Mouse (Mus musculus) ES-E14 (cell line): ENCODE data around the gene F5. TPM values are rescaled to one million over a fixed set of nuclear protein-coding genes. Genes with fewer than 3 reads are reported as not detected.

Experiments used
- DNase-seq: peaks from one replicate; pipeline ENCODE4 v3.0.0-alpha.2; 2013; ENCODE audit warnings: low read depth, low spot score
- H3K27ac ChIP-seq: 2 replicates; pipeline ENCODE4 v1.5.1; 2012; ENCODE audit warnings: low read depth, mild to moderate bottlenecking, low read length, moderate library complexity, mixed read lengths; ENCODE audit not compliant: poor library complexity, insufficient read depth, severe bottlenecking
- H3K36me3 ChIP-seq: 2 replicates; pipeline ENCODE4 v1.6.1; 2012; ENCODE audit warnings: mild to moderate bottlenecking, low read length, moderate library complexity, mixed read lengths; ENCODE audit not compliant: control insufficient read depth, poor library complexity, insufficient read depth, severe bottlenecking
- H3K4me1 ChIP-seq, 2 experiments: fragments of 150-350 bp in 1 of 2; sonication (generic) in 1 of 2; 2 replicates each; pipeline ENCODE4 v1.6.1; 2012; ENCODE audit warnings: low read length in 2 of 2, mild to moderate bottlenecking in 1 of 2, mixed read lengths in 1 of 2; ENCODE audit not compliant: control insufficient read depth in 2 of 2, insufficient read depth in 2 of 2, poor library complexity in 1 of 2
- H3K4me3 ChIP-seq, 2 experiments: fragments of 150-350 bp in 1 of 2; sonication (generic) in 1 of 2; 2 replicates each; pipeline ENCODE4 v1.5.1; 2012; ENCODE audit warnings: low read length in 2 of 2, low read depth in 1 of 2, mild to moderate bottlenecking in 1 of 2, mixed read lengths in 1 of 2; ENCODE audit not compliant: insufficient read depth in 1 of 2, poor library complexity in 1 of 2, severe bottlenecking in 1 of 2
- H3K9ac ChIP-seq: 2 replicates; pipeline ENCODE4 v1.6.1; 2012; ENCODE audit warnings: low read depth, mild to moderate bottlenecking, low read length, mixed read lengths; ENCODE audit not compliant: poor library complexity, insufficient read depth, severe bottlenecking
- H3K9me3 ChIP-seq: fragments of 150-350 bp; sonication (generic); 2 replicates; pipeline ENCODE4 v1.6.1; 2012; ENCODE audit warnings: low read depth, mild to moderate bottlenecking, low read length; ENCODE audit not compliant: control insufficient read depth, insufficient read depth
- CHD2 ChIP-seq: IDR thresholded peaks from 2 replicates; pipeline ENCODE4 v1.6.1; 2014; ENCODE audit warnings: mild to moderate bottlenecking, low read depth, low read length, inconsistent platforms
- HCFC1 ChIP-seq: IDR thresholded peaks from 2 replicates; pipeline ENCODE4 v1.6.1; 2012; ENCODE audit warnings: low read length, inconsistent platforms, borderline replicate concordance; ENCODE audit not compliant: insufficient read depth
- MAFK ChIP-seq: IDR thresholded peaks from 2 replicates; pipeline ENCODE4 v1.6.1; 2014; ENCODE audit warnings: mild to moderate bottlenecking, low read depth, low read length, inconsistent platforms; ENCODE audit not compliant: insufficient read depth
- ZC3H11A ChIP-seq: IDR thresholded peaks from 2 replicates; pipeline ENCODE4 v1.6.1; 2012; ENCODE audit warnings: low read depth, mild to moderate bottlenecking, inconsistent platforms, low read length, borderline replicate concordance
- ZNF384 ChIP-seq: IDR thresholded peaks from 2 replicates; pipeline ENCODE4 v1.6.1; 2012; ENCODE audit warnings: low read depth, low read length, inconsistent platforms
- in situ Hi-C, 2 experiments: fragments of 600-800 bp; cut with MboI; formaldehyde crosslinking; loops; one replicate each; pipeline ENCODE4 v1.15.1; 2025; ENCODE audit warnings: low sequenced_read_pairs in 2 of 2, inconsistent platforms in 1 of 2; ENCODE audit not compliant: unreplicated experiment in 2 of 2
- total RNA-seq: library from RNA; depleted of rRNA; stranded (reverse); fragments of 300-350 nt; gene quantifications from 2 replicates; pipeline ENCODE4 v1.2.3, GENCODE M21; 2012

The F5 gene
- total RNA-seq, 1 experiment, result 0.76 TPM

DNA sequence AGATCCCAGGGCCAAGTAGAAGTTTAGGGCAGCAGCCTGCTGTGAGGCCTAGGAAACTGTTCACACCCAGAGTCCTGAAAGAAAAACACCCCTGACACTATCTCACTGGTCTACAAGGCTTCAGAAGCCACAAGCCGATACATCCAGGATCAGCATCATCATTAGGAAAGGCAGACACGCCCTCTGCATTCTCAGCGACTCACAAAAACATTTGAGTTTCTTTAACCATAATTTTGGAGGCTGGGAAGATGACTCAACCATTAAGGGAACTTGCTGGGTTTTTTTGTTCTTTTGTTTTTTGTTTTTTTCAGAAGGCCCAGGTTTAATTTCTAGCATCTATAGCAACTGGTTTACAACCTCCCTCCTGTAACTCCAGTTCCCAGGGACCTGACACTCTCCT lies 27.8 kb upstream of the F5 start:
- DNase-seq, result no peak
- Histone ChIP-seq H3K9ac (no peak overlapping the region), H3K36me3 (no peaks in the 10 kb centered on the region), H3K27ac (no peak overlapping the region), H3K4me3 (no peak overlapping the region), H3K4me1 (no peaks in the 10 kb centered on the region), H3K9me3 (no peaks in the 10 kb centered on the region)
- TF ChIP-seq HCFC1 (no peak), CHD2 (no peak), ZC3H11A (no peak), ZNF384 (no peak), MAFK (no peak)
- in situ Hi-C loops, result no loop called here

GRCm38 (mm10) chr1:164130013-164130412 lies 21.6 kb upstream of the F5 start:
- Histone ChIP-seq H3K27ac (no peak overlapping the region), H3K4me3 (no peak overlapping the region), H3K36me3 (no peaks in the 10 kb centered on the region), H3K9ac (no peak overlapping the region), H3K4me1 (no peaks in the 10 kb centered on the region), H3K9me3 (no peaks in the 10 kb centered on the region)
- in situ Hi-C loops, result no loop called here
- TF ChIP-seq ZNF384 (no peak), CHD2 (no peak), HCFC1 (no peak), ZC3H11A (no peak), MAFK (no peak)
- DNase-seq, result no peak

DNA sequence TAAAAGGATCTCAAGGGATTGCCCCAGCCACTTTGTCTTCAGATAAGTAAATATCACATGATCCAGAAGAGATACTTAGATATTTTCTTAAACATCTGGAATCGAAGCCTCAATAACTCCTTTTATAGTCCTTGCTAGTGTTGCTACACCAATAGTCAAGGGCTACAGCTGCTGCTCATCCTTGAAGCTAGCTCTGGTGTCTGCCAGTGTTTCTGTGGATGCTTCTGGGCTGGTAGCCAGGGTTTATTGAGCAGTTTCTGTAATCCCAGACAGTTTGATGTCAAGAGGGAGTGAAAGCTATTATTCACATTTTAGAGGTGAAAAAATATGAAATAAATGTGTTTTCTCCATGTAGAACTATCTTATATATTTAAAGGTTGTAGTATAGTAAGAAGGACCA lies 19.0 kb upstream of the F5 start:
- no peak overlapping the region for H3K9ac ChIP-seq
- H3K4me1 ChIP-seq, result no peaks in the 10 kb centered on the region
- no peak overlapping the region for H3K27ac ChIP-seq
- in situ Hi-C loops, result no loop called here
- no peaks in the 10 kb centered on the region for H3K36me3 ChIP-seq
- H3K9me3 ChIP-seq, result no peaks in the 10 kb centered on the region
- TF ChIP-seq ZC3H11A, result no peak
- no peak for TF ChIP-seq HCFC1
- TF ChIP-seq MAFK, result no peak
- no peak for TF ChIP-seq CHD2
- TF ChIP-seq ZNF384, result no peak
- H3K4me3 ChIP-seq, result no peak overlapping the region
- DNase-seq, result no peak

DNA sequence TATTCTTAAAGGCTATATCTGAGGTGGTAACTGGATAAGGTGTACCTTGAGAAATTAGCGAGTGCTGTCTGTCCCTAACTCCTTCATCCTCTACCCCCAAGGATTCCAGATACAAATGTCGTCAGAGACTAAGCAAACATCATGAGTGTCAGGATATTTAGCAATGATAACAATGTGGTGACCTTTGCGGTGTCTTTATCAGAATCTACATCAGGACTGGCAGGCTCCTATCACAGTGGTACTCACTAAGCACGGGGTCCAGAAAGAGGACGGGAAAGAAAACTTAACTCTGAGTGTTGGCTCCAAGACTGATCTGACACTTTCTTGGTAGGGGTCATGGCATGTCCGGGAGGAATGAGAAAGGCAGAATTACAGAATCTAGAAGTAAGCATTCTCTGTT lies 17.5 kb upstream of the F5 start:
- H3K9ac ChIP-seq, result no peak overlapping the region
- in situ Hi-C loops, result no loop called here
- H3K36me3 ChIP-seq, result no peaks in the 10 kb centered on the region
- H3K27ac ChIP-seq, result no peak overlapping the region
- DNase-seq, result no peak
- no peaks in the 10 kb centered on the region for H3K9me3 ChIP-seq
- H3K4me3 ChIP-seq, result no peak overlapping the region
- TF ChIP-seq MAFK (no peak), CHD2 (no peak), ZNF384 (no peak), HCFC1 (no peak), ZC3H11A (no peak)
- no peaks in the 10 kb centered on the region for H3K4me1 ChIP-seq

- Histone ChIP-seq H3K9ac (no peak overlapping the region), H3K4me3 (no peak overlapping the region), H3K27ac (no peak overlapping the region), H3K4me1 (no peaks in the 10 kb centered on the region), H3K9me3 (no peaks in the 10 kb centered on the region), H3K36me3 (no peaks in the 10 kb centered on the region)
- in situ Hi-C loops, result no loop called here
- TF ChIP-seq ZC3H11A (no peak), HCFC1 (no peak), CHD2 (no peak)
- no peak for DNase-seq
Observed at GRCm38 (mm10) chr1:164135360-164135759, 16.3 kb upstream of the F5 start.
